Mouse (Mus musculus) urinary bladder, postnatal 10 days (tissue): ENCODE results near the gene Fbxw19.
"Not testable (repeated sequence)": the region's sequence is repeated elsewhere in the genome, so short reads cannot be mapped to it uniquely, and the experiment has no call there.

Source experiments
- DNase-seq: peaks from one replicate; pipeline ENCODE4 v3.0.0; 2022; ENCODE audit warnings: low spot score

Gene Fbxw19

GRCm38 (mm10) chr9:109495775-109496174 lies at the start of gene Fbxw19:
Gene Fbxw19, minus strand, starts transcription at chr9:109495875.
- not testable (repeated sequence) for DNase-seq

GRCm38 (mm10) chr9:109523385-109524064 lies 27.9 kb upstream of the Fbxw19 start:
- no peak for DNase-seq

- DNase-seq = no peak
Measured at GRCm38 (mm10) chr9:109449040-109449439, 46.6 kb downstream of the Fbxw19 start, which contains the start of gene Fbxw16. Gene Fbxw16, minus strand, starts transcription at chr9:109449140.

- DNase-seq = no peak
Measured at GRCm38 (mm10) chr9:109432956-109433355, 62.7 kb downstream of the Fbxw19 start.
